Mouse (Mus musculus) A20 (cell line): Measurements from ENCODE around the gene Dclk1.
A peak's percentile ranks its signal among the peaks of the same experiment; 100 is the strongest.

Experiments
- DNase-seq: peaks from one replicate; pipeline ENCODE4 v3.0.0-alpha.2; 2011; ENCODE audit warnings: low read depth, low spot score

Gene Dclk1

DNA sequence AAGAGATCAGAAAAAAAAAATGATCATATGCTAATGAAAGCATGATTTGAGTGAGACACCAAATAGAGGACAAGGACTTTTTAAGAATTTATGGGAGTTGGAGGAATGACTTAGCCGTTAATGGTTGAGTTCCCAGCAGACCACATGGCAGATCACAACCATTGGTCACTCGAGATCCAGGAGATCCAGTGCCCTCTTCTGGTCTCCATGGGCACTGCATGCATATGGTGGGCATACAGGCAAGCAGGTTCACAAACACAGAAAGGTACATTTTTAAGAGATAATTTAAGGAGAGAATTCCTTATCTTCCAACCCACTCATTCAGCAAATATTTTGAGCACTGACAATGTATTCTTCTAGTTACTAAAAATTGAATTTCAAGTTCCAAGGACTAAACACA lies 207.0 kb downstream of the Dclk1 start:
- DNase-seq = no peak

DNA sequence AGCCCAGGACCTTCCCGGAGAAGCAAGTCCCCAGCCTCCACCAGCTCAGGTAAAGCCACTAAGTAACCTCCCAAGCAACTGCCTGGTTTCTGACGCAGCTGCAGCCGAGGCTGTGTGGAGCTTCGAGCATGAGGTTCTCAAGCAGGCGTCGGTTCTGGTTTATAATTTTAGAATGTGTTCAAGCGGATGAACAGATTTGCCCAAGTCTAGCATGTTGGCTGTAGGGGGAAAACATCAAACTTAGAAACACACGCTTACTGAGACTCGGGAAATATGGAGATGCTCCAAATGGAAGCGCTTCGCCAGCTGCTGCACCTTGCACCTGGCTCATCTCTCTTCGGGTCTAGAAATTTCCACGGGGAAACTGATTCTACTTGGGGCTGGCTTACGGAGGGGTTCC lies 208.9 kb downstream of the Dclk1 start:
- no peak for DNase-seq

DNA sequence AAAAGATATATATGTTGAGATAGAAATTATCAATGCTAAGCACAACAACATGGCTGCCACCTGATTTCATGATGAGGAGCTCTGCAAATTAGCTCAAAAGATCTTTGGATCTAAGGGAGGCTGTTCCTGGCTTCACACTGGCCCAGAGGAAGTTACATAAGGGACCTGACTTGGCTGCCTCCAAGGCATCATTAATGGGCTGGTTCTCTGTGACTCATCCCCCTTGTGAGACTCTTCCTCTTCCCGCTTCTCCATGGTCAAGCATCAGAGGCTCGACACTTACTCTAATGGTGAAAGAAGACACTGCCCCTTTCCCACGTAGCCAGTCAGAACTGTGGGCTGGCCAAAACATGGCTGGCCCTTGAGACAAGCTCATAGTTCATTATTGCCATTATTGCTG lies 209.7 kb downstream of the Dclk1 start:
- DNase-seq = no peak

DNA sequence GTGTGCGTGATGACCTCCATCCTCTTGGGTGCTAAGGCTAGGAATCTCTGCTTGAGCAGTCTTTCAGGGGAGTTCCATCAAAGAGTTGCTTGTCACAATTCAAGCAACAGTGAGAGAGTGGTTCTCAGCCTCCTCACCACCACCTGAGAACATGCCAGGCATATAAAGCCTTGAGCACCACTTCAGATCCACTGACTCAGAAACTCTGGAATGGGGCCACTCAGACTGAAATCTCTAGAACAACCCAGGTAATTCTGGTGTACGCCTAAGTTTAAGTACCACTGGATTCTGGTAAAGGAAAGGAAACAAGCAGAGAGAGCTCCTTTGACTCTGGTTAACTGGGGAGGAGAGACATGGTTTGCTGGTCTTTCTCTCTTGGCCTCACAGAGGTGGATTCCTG lies 210.3 kb downstream of the Dclk1 start:
- DNase-seq = no peak

DNA sequence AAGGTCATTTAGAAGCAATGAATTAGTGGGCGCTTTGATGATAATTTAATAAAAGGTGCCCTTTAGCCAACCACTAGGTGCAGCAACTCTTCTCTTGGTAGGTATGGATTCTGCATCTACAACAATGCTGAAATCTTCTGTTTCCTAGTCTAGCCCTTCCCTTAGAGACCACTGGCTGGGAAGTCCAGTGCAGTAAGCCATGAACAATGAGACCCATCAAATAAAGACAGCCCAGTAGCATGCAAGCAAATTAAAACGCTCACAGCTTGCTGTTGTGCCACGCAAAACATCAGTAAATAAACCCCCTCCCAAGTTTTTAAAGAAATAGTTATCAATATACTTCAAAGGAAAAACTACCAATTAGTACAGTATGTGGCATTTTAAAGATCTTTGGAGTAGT lies 218.9 kb downstream of the Dclk1 start:
- DNase-seq = no peak

DNA sequence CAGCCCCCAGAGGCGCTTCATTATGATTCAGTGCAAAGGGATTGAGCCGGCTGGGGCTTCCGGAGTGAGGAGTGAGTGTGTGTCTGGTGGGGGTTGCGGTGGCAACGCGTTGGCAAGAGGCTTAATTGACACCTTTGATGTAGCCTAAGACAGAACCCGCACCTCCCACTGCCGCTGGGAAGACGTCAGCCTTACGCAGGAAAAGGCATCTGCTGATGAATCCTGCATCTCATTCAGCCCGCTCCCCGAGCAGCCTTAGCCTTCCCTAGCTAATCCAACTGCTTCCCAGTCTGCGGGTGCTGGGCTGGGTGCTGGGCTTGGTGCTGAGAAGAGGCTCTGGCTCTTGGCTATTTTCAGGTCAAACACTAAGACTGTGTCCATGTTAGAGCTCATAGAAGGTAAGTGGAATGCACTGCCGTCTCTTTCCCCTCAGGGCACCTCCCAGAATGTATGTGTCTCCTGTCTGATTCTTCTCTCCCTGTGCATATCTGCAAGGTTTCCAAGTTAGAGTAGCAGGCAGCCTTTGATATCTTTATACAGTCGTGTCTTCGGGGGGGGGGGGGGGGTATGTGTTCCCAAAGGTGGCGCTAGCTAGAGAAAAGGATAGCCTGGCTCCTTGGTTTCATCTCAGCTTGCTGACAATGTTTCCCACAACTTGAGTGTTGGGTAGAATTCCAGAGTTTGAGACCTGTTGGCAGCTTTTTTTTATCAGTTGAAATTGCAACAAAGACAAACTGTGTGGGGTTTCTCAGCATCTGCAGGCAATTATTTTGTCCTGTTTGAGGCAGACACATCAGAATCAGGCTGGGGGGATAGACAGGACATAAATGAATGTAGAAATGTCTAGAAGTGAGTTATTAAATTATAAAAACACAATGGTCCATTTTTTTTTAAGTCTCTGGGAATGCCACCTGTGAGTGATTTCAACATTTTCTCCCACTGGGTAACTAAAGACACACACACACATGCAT lies 219.8 kb downstream of the Dclk1 start:
- no peak for DNase-seq

DNA sequence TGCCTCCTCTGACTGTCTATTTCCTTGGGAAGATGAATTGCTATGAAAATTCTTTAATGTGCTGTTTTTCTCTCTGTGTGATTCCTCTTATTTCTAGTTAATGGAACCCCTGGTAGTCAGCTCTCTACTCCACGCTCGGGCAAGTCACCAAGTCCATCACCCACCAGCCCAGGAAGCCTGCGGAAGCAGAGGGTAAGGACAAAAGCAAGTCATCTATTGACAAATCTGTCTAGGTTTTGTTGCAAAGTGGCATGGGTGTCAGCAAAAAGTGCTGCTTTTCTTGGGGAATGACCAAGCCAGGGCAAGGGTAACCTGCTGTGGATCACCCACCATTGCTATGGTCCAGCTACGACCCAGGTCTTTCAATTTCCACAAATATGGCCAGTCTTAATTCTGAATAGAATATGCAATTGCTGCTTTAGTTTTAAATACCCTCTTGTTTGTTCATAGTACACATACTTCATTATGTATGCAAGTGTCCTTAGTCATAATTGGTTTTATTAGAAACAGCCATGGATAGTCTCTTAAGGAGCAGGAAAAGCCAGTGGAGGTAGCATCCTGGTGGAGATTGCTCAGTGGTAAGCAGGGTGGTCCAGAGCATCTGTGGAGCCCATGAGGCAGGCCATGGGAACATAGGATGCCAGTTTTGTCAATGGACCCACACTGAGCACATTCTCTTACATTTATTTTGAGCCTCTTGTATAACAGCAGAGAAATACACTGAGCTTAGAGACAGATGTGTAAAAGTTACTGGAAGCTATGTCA lies 220.9 kb downstream of the Dclk1 start:
- DNase-seq = no peak

DNA sequence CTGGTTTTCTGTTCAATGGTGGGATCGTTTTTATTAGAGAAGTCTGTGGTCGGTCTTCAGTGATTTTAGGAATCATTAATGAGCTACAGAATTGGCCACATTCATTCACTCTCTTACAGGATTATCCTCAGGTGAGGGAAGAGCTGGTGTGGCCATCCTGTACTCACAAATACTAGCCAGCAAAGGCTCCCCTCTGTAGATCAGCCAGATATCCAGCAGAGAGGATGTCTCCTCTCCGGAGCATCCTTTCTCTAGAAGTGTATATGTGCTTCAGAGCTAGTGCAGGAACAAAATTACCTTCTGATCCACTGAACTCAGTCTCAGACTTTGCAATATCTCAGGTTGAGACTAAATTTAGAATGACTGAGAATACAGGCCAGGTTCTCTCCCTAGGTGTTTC lies 222.1 kb downstream of the Dclk1 start:
- DNase-seq = no peak

DNA sequence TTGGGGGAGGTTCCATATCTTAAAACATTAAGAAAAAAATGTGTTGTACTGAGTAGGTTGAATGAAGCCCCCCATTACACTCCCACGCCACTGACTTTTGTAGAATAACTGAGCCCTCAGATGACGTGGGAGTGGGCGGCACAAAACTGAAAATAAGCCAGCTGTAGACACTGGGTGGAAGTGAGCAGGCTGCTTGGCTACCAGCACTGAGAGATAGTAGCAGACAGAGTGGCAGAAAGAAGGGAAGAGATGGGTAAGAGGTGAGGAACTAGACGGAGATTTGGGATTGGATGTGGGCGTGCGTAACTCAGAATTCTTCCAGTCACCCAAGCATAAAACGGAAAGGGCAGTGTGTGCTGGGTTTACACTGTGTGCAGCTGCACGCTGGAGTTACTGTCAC lies 223.6 kb downstream of the Dclk1 start:
- no peak for DNase-seq

DNA sequence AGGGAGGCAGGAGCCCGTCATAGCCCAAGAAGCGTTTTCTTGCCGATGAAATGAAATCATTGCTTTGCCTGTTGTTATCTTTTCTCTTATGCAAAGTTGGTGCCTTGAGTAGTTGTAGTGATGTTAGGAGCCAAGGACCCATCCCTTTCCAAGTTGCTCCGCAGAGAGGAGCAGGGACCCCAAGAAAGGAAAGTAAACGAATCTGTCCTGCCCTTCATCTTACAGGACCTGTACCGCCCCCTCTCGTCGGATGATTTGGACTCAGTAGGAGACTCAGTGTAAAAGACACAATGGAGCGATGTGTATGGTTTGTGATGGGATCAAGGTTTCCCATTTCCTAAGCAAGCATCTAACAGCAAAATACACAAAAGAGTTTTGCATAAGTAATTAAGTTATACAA lies 224.2 kb downstream of the Dclk1 start:
- no peak for DNase-seq

DNA sequence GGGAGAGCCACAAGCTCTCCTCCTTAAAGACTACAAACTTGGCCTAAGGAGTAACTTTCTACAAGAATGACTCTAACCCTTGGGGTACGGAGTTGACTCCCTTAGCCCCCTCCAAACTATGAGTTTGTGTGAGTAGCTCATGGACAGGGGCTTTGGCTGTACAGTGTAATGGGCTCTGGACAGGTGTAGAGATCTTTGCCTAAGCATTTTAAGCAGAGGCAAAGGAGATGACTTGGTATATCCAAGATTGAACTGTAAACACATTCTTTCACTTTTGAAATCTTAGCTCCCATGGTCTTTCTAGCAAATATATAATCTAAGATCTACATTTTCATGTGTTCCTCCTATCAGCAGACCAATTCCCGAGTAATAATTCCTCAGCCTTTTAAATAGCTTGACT lies 229.9 kb downstream of the Dclk1 start, which contains the start of gene Gm21954:
Gene Gm21954, minus strand, starts transcription at position 101 of the 400 bp plus-strand sequence.
- no peak for DNase-seq

DNA sequence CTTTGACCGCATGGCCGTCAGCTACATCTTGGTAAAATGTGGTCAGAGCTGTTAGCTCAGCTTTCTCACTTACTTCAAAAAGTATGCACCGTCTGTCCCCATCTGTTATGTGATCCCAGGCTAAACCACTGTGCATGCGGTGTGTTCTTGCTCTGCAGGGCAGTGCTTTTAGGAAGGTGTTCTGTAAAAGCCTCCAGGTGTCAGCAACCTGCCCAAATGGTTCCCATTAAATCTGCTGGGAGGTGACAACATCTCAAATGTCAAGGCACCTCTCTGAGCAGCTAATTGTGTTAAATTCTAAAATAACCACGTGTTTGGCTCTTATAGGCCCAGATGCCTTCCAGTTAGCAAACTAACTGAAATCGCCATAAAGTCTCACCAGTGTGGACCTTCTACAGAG lies 231.0 kb downstream of the Dclk1 start:
- no peak for DNase-seq

DNA sequence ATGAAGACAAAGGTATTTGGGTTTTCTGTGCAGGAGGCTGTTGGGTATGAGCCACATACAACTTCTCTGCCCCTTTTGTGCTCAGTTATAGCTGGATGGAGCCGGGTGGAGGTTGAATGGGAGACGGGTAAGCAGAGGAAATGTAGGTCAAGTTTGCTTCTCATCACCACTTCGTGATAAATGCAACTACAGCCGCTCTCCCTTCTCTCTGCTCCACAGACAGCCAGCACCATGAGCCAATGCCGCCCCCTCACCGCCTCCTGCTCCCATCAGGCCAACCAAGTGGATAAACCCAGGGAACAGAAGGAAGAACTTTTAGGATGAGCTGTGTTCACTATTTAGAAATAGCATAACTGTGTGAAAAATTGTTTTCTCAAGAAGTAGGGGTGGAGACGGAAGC lies 234.5 kb downstream of the Dclk1 start:
- DNase-seq = no peak

DNA sequence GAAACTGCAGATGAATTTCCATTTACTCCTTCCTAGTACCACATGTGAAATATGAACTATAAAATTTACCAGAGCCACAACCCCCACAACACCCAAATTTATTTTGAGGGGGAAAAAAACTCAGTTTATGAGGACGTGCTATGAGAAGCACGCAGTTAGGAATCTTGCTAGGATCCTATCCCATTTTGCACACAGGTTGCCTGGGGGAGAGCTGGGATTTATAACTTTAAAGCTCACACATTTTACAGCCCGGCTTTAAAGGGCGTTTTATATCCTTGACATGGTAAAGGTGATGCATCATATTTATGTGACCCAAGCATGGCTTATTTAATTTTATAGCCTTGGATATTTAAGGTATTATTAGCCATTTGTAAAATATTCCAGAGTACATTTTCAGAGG lies 237.1 kb downstream of the Dclk1 start:
- no peak for DNase-seq

DNA sequence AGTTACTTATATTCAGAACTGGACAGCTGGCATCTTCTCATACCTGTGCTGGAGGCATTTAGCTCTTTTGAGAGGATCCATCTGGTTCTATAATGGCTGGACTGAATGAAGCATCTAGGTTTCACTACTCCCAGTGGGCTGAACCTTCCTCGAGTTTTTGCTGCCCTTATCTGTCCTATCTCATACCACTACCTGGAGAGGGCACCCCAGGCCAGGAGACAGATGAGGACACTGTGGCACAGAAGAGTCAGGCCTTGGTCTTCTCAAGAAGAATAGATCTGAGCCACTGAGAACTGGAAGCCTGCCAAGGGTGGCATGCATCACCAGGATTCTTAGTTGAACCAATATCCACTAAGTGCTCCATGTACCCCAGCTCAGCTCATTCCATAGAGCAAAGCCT lies 239.0 kb downstream of the Dclk1 start:
- DNase-seq = no peak

DNA sequence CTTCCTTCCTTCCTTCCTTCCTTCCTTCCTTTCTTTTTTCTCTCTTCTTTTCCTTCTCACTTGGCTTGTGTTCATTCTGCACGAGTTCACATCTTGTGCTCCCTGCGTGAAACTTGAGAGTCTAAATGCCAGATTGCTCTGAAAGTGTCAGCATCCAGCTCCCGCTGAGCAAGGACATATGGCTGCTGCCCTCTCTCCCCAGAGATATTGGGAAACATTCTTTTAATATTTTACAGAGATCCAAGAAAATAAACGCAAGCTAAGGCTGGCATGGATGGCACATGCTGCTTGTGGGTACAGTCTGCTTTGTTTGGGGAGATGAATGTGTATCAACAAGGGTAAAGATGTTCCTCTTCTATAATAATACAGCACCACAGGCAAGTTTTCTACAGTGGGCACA lies 241.2 kb downstream of the Dclk1 start:
- no peak for DNase-seq

DNA sequence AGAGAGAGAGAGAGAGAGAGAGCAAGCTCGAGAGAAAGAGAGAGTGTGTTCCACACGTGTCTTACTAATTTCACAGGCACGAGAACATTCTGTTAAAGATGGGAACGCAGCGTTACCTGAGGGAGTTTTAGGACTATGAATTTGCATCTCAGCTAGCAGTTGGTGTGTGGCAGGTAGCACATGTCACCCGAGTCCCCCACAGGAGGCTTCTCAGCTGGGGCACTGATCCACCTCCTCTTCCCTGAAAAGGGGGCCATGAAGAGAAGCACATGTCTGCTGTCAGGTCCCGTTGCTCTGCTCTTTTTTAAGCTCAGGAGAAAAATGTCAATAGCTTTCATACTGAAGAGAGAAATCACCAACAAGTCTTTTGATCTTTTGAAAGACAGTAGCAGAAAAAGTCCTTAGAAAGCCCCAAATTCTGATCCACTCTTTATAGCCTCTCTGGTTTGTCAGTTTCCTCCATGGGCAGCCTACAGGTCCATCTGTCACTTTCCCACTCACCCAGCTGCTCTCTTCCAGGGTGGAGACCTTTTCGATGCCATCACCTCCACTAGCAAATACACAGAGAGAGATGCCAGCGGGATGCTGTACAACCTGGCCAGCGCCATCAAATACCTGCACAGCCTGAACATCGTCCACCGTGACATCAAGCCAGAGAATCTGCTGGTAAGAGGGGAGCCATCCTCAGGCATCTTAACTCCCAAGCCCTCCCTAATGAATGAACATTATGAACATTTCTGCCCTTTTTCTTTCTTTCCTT lies 247.2 kb downstream of the Dclk1 start:
- no peak for DNase-seq

DNA sequence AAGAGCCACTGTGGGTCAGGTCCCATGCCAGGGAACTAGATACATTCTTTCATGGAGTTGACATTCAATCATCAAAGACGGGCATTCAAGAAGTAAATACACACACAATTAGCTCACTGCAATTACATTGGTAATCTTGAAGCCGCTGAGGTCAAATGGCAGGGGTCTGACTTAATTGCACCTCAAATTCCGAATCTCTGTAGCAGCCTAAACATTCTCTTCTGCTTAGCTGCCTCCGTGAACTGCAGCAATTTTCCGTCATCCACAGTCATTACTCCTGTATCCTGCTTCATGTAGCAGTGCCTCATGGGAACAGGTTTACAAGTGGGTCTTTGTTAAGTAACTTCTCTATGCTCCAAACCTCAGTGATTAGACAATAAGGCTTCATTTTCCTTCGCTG lies 249.9 kb downstream of the Dclk1 start:
- DNase-seq = no peak

DNA sequence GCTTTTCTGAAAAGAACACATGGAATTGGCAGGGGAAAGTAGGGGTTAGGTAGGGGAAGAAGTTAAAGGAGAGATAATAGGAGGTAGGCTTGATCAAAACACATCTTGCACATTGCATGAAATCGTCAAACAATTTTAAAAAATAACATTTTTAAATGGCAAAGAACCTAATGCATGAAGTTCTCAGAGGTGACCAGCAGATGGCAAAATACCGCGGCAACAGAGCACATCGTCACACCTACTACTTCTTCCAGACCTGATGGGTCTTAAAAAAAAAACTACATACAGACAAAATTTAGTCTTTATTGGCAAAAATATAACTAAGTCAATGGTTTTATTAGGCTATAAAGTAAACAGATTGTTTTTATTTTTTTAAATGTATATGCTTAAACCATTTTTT lies 252.2 kb downstream of the Dclk1 start:
- DNase-seq = peak; percentile 36

DNA sequence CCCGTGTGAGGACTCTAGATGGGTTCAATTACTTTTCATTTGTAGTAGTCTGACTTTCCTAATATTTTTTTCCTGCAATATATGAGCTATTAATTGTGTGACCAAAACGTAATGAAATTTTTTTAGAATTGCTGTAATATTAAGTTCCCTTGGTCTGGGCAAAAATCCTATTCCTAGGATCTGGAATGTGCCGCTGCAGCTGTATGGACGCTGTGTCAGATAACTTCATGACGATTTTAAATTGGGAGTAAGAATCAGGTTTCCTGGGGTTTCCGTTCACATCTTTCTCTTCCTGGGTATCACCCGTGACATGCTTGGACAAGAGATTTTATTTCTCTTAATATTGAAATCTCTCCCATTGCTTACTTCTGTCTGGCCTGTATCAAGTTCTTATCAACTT lies 253.1 kb downstream of the Dclk1 start:
- DNase-seq = no peak

DNA sequence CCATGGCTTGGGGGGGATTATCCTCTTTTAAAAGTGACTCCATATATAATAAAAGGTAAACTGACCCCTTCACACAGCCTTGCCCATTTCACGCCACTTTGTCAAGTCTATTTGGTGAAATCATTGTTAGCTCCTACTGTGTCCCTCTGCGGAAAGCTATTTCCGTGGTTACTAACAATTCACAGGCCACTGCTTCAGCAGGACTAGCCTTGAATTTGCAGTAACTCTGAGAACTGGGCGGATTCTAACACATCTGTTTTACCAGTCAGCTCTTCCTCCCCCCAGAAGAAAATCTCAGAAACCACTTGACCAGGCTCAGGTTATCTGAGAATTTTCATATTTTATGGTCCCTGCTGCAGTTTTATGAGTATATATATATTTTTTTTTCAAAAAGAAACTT lies 253.7 kb downstream of the Dclk1 start:
- no peak for DNase-seq

DNA sequence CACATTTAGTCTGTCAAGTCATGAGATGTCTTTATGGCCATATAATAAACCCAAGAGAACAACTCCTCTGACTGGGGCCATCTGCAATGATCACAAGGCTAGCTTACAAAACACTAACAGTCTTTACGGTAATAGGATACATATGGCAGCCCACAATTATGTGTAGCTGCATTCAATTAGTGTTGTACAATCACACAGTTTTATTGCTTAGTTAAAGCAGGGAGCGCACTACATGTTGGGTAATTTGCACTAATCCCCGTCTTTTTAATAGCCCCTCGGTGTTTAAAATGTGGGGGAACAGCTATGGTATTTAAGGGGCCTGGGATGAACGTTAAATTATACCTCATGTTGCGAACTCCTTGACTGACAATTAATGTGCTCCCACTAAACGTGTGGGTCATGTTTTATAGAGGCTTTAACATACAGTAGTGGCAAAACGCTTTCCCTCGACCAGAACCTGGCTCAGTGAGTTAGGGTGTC lies 254.3 kb downstream of the Dclk1 start:
- DNase-seq = no peak
